Mouse (Mus musculus): ENCODE data around the gene Nkx3-2.

Nkx3-2 gene

DNA sequence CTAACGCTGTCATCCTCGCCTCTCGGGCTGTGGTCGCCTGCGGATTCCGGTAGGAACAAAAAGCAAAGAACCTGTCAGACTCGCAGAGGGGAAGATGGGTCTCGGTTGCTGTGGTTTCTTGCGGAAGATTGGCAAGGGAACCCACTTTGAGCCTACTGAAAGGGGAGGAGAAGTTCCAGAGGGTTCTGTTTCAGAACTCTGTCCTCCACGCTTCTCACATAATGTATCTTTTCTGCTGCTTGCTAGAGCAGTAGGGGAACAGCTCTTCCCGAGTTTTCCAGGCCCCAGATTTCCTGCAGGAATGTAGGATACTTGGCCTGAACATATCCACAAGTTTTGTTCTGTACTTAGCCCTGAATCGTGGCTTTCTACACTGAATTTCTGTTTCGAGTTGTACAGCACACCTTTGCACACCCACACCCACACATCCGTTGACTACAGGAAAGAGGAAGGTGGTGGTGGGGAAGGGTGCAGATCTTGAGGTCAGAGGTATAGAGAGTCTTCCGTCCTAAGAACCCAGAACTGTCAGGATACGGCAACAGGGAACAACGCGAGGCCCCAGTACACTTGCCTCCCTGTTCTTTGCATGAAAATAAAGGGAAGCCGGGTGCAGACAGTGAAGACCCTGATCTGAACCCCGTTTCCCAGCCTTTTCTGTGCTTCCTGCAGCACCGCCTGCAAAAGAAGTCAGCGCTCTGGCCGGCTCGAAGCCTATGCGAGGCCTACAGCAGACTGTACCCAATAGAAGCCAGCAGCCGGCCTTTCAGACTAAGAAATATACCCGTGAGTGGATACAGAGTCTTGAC, 2.0 kb downstream of the Nkx3-2 start:
- DNase-seq (ENCODE audit: low spot score), result no peak

DNA sequence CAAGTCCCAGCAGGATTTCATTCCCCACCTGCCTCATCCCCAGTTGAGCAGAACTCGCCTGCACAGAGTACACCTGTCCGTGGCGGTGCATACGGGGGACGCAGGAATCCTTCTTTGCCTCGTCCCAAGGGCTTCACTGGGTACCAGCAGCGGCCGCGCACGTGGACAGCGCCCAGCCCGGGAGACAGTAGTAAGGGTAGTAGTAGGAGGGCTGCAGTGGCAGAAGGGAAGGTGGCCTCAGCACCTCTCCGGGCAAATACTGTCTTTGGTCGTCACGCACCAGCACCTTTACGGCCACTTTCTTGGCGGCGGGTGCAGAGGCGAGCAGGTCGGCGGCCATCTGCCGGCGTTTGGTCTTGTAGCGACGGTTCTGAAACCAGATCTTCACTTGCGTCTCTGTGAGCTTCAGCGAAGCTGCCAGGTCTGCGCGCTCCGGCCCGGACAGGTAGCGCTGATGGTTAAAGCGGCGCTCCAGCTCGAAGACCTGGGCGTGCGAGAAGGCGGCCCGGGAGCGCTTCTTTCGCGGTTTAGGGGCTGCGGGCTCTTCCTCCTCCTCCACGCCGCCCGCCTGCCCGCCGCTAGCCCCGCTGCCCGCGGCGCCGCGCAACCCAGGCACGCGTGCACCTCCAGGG, 2.7 kb downstream of the Nkx3-2 start:
- no peak for DNase-seq (ENCODE audit: low spot score)

DNA sequence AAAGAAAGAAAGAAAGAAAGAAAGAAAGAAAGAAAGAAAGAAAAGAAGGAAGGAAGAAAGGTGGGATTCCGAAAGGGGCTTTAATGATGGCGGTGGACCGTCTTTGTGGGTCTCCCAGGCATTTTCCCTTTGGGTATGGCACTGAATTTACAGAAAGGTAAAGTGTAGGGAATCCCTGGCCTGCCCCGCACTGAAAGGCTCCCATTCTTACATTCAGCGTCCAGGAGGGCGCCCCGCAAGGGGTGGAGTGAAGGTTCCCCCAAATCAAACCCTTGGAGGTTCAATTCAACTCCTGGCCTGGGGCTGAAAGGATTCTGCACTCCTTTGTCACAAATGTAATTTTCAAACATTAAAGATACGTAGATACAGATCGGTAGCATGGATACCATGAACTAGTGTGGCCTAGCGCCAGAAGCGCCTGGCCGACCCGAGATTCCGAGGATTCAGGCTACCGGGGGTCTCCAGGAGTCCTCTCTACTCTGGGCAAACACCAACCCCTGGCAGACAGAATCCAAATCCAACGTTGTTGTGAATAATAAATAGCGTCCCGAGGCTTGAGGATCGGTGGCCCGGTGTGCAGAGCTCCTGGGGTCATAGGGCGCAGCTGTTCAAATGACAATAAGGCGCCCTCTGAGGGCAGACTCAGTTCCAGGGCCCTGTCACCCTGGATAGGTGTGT, 3.3 kb downstream of the Nkx3-2 start:
- DNase-seq (ENCODE audit: low spot score), result no peak

DNA sequence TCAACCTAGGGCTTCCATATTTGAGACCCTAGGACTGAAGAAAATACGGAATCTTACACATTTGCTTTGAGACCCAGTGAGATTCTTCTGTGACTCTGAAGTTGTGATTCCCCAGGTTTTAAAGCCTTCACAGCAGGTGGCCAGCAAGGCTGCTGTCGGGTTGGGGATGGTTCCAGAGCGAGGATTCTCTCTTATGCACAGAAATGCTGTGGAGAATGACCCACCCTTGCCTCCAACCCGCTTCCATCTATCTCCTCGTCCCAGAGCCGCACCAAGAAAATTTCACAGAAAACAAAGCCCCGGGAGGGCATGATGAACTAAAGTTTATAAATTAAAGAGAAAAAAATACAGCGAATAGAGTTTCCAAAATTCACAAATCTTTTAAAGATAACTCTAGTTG, 4.2 kb downstream of the Nkx3-2 start:
- no peak for DNase-seq (ENCODE audit: low spot score)

DNA sequence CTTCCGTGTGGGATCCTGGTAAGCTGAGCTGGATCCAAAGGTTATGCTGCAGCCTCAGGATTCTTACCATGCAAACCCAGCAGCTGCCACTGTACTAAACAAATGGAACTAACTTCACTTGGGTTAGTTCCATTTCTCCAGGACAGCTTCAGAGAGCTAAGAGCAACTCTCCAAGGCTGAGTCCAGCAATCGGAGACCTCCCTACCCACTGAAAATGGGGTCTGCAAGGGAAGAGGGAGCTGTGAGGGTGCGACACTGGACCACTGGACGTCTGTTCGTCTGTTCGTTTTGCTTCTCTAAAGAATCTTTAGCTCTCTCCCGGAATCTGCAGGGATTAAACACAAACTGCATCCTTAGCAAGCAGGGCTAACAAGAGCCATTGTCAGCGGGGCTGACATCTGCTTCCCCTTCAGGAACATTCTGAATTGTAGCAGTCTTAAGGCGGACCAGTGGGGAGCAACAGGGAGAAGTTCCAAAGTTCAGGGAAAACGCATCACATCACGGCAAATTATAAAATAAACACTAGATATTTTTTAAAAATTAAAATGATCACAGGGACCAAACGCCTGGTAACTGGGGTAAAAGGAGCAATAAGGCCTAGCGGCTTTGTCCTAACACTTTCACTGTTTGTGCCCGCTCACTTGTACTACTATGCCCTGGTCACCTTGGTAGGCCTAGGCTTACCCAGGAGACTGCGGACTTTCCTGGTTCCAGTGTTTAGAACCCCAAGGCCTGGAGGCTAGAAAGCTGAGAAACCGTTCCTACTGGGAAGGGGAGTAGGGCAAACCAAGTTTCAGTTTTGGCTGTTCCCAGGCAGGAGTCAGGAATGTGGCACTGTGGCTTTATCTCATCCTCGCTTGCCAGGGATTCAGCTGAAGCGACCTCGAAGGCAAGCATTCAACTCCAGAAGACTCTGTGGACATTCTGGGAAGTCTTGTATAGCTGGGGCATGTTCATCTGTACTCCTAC, 5.3 kb downstream of the Nkx3-2 start:
- DNase-seq (ENCODE audit: low spot score), result no peak

DNA sequence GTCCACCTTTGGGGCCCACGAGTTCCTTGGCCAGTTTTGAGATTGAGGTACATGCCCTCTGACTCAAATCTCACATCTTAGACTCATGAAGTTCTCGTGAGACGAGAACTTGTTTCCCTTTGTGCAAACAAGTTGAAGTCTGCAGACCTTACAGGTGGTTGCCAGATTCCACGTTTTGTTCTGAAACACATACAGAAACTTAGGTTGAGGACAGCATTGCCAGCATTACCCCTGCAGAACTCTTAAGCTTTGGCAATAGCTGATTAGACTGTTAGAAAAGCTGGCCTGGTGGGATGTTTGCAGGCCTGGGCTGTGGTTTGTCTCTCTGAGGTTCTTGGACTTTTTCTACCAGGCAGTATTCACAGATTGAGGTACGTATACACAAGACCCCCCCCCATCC, 7.0 kb downstream of the Nkx3-2 start:
- DNase-seq (ENCODE audit: low spot score), result no peak

DNA sequence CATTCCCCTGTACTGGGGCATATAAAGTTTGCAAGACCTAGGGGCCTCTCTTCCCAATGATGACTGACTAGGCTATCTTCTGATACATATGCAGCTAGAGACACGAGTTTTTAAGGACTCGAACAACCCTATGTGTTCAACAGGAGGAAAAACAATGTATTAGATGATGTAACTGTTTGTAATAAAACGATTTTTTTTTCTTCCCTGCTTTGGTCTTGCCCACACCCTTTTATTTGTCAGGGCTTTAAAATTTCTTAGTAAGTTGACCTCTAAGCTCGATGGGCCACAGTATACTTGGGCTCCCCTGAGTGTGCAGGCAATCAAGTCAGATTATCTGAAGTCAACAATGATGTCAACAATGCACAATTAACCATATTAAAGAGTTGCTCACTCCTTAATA, 7.9 kb downstream of the Nkx3-2 start:
- no peak for DNase-seq (ENCODE audit: low spot score)

DNA sequence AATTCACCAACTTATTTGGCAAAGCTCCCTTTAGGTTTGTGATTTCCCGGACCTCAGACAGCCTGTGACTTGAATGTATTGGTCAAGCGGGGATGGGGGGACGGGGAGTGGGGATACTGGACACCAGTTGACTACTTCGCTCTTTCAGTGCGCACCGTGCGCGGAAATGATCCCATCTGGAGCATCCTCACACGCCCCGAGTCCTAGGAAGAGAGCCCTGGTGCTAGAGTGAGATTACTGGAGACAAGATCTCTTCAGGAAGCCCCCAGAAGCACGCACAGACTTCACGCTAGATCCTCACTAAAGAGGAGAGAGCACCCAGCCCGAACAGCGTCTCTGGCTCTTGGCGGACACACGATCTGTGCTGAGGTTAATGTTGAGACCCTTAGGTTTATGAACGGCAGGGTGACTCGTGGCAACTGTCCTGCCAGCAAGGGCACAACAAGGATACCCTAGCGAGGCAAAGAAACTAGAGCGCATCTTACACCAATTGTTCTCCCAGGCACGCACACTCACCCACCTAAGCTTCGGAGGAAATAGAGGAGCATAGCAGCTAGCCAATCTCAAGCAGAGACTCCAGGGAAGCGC, 8.8 kb downstream of the Nkx3-2 start:
- DNase-seq (ENCODE audit: low spot score), result no peak

DNA sequence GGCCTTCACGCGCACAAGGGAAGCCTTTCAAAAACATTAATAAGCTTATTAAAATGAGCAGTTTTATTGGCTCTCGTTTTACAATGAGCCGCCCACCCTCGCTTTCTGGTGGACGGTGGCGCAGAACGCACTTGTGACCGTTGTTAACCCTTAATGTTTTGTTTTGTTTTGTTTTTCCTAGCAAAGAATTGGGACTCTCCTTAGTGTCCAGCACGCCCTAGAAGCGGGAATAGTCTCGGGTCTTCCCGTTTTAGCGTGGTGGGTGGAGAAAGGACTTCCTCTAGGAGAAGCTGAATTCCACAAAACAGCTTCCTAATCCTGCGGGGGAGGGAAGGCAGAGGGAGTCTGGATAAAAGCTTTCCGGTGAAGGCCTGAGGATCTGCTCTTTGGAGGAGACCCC, 9.5 kb downstream of the Nkx3-2 start:
- DNase-seq (ENCODE audit: low spot score), result no peak

DNA sequence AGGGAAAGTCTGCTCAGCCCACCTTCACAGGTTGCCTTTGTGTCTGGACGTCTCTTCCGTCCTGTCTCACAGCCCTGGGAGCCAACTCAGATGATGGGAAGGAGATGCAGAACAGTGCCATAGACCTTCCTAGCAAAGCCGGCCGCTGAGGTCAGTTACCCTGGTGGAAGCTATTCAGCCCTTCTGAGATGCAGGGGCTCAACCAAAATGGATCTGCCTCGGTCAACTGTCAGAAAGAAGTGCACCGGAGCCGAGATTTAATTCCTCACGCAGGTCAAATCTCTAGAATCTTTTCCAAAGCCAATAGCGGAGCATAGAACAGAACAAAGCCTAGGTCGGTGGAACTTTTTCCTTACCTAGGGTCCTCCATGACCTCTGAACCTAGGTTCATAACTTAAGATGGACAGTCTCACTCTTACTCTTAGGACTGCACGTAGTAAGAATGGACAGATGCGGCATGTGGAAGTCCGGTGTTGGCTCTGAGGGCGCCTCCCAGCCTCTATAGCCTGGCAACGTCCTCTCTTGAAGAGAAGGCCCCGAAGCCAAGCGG, 10.0 kb downstream of the Nkx3-2 start:
- no peak for DNase-seq (ENCODE audit: low spot score)

DNA sequence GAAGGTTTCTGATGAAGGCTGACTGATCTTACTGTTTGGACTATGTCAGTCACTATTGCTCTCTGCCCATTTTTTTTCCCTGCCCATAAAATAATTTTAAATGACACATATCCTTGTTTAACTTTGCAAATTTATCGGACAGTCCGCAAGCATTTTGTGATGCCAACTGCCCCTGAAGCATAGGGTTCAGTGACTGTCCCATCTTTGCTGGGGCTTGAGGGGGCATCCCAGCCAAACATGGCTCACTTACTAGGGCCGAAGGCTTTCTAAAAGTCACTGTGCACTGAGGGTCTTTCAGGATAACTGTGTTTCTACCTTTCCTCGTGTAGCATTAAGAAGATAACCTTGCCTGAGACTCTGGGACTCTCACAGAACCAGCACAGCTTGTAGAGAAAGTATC, 11.6 kb downstream of the Nkx3-2 start:
- DNase-seq (ENCODE audit: low spot score), result no peak

DNA sequence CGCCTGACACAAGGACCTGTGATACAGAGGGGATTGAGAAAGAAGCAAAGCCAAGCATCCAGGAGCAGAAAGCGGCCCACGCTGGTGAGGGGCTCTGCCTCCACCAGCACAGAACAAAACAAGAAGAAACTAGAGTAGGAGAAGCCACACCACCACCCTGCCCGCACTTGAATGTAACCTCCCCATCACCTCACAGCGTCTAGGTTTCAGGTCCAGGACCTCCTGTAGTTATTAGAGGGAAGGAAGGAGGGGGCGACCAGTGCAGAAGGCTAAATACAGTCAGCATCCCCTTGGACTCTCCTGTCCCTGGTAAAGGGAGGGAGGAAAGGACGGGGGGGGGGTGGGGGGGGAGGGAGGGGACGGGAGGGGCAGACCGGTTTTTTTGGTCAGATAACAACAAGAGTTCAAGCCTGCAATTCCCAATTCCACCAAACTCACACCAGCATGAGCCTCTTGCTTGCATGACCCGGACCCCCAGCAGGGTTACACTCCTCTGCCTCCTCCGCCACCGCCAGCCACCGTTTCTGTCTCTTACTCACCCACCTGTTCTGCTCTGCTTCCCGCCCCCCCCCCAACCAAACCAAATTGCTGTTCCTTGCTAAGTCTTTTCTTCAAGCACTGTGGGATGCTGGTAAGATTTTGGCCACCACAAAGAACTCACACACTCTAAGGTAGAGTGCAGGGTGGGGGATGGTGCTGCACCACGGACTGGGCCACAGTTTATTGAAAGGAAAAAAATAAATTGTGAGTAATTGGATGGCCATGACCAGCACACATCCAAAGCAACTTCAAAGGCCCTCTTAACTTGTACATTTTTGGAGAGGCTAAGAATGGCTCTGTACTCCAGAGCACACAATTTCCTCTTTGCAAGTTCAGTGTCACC, 19.2 kb downstream of the Nkx3-2 start:
- no peak for DNase-seq (ENCODE audit: low spot score)

DNA sequence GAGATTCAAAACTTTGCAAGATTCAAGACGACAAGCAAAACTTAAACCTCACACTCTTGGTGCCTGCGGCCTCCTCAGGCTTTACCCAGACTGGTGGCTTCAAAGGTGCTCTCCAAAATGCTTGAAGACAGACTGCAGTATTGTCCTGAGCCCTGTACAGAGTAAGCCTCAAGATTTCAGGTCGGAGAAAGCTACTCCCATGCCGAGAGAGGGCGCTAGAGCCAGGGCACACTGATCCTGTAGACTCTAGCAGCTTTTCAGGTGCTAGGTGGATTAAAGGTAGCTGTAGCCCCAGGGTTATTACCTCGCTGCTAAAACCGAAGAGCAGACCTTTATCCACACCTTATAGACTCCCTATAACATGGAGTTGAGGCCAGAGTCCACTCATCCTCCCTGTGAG, 20.1 kb downstream of the Nkx3-2 start:
- no peak for DNase-seq (ENCODE audit: low spot score)

DNA sequence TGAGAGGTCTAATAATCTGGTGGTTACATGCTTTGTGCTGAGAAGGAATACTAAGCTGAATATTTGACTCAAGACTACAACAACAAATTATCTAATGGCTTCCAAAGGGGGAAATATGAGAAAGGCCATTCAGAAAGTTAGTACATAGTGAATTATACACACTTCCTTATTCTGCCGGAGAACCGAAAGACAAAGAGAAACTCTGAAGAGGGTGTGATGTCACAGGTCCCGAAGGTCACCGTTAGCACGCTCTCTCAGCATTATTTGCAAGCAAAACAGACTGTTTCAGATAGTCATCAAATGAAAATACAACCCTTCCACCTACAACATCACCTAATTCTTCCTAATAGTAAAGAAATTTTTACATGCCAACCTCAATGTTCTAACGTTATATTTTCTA, 25.5 kb downstream of the Nkx3-2 start:
- no peak for DNase-seq (ENCODE audit: low spot score)

DNA sequence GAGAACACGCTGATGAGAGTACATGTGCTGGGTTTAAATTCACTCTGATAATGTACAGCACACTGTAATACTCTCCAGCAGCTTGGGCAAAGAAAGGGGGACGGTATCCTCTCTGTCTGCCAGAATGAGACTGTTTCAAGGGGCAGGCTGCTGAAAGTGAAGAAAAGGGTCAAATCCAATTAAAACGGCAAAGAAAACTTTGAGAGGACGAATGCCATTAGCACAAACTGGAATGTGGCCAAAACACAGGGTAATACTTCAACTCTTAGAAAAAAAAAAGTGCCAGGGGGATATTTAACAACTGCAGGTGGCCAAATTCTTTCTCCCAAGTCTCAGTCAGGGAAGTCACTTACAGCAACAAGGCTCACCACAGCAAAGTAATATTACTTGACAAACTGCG, 27.3 kb downstream of the Nkx3-2 start:
- DNase-seq (ENCODE audit: low spot score), result no peak

DNA sequence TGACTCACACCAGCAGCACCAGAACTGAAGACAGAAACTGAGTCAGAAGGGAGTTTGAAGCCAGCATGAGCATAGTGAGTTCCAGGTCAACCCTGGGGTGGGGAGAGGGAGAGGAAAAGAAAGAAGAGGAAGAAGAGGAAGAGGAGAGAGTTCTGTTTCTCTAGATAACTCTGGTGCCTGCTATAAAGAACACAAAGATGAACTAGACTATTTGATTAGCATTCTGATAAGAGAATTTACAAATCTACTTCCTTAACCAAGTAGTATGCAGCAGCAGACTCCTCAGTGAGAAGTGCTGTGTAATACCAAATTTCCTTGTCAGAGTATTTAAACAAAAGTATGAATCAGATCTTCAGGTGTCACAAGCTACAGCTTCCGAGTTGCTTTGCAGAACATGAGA, 37.3 kb downstream of the Nkx3-2 start:
- no peak for DNase-seq (ENCODE audit: low spot score)

DNA sequence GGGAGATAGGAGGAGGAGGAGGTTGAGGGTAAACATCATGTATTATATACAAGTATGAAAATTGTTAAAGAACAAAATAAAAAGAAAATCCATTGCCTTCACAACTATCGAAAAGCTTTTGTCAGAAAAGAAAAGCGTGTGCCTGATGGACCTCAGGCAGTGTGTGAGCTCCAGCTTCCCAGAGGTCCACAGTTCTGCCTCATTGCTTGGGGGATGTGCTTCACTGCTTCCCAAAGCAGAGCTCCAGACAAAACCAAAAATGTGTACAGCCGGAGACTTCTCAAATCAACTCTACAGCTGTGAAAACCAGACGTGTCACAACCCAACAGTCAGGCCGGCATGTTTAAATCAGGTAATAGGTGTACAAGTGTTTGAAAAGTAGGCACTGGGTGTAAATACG, 38.7 kb downstream of the Nkx3-2 start:
- no peak for DNase-seq (ENCODE audit: low spot score)

All from layer of hippocampus, adult 11-12 months (tissue).